Mouse (Mus musculus): Measurements from ENCODE around the gene Elmod3.

Elmod3 gene

GRCm38 (mm10) chr6:72597956-72598753 is at the start of gene Elmod3, which contains the start of gene Retsat:
Elmod3 (minus strand) TSS chr6:72598413.
Retsat (plus strand) TSS chr6:72598475.
- peak; percentile 99 for DNase-seq

- DNase-seq: peak; percentile 85
Measured at GRCm38 (mm10) chr6:72647383-72647820, 49.2 kb upstream of the Elmod3 start.

- DNase-seq: peak; percentile 83
Measured at GRCm38 (mm10) chr6:72645364-72645763, 47.2 kb upstream of the Elmod3 start.

GRCm38 (mm10) chr6:72644576-72644975 is 46.4 kb upstream of the Elmod3 start:
- DNase-seq: no peak

GRCm38 (mm10) chr6:72641218-72641954 is 43.2 kb upstream of the Elmod3 start:
- no peak for DNase-seq

- no peak for DNase-seq
Measured at GRCm38 (mm10) chr6:72636940-72637339, 38.7 kb upstream of the Elmod3 start.

GRCm38 (mm10) chr6:72635760-72636431 is 37.7 kb upstream of the Elmod3 start:
- DNase-seq: peak; percentile 85

GRCm38 (mm10) chr6:72634311-72634710 is 36.1 kb upstream of the Elmod3 start:
- no peak for DNase-seq

GRCm38 (mm10) chr6:72631700-72632099 is 33.5 kb upstream of the Elmod3 start:
- peak; percentile 34 for DNase-seq

GRCm38 (mm10) chr6:72630961-72631360 is 32.7 kb upstream of the Elmod3 start:
- no peak for DNase-seq

- DNase-seq: no peak
Measured at GRCm38 (mm10) chr6:72630370-72630769, 32.2 kb upstream of the Elmod3 start.

GRCm38 (mm10) chr6:72627276-72627675 is 29.1 kb upstream of the Elmod3 start:
- peak; percentile 29 for DNase-seq

GRCm38 (mm10) chr6:72626391-72626790 is 28.2 kb upstream of the Elmod3 start:
- no peak for DNase-seq

- DNase-seq: no peak
Measured at GRCm38 (mm10) chr6:72623661-72624402, 25.6 kb upstream of the Elmod3 start.

- DNase-seq: no peak
Measured at GRCm38 (mm10) chr6:72622917-72623316, 24.7 kb upstream of the Elmod3 start.

- no peak for DNase-seq
Measured at GRCm38 (mm10) chr6:72620920-72621319, 22.7 kb upstream of the Elmod3 start.

- DNase-seq: no peak
Measured at GRCm38 (mm10) chr6:72619734-72620532, 21.7 kb upstream of the Elmod3 start.

- DNase-seq: peak; percentile 97
Measured at GRCm38 (mm10) chr6:72616643-72617288, 18.6 kb upstream of the Elmod3 start, which contains the start of gene Tgoln1. Tgoln1 (minus strand) TSS chr6:72617000.

GRCm38 (mm10) chr6:72615561-72616375 is 17.6 kb upstream of the Elmod3 start:
- DNase-seq: no peak

GRCm38 (mm10) chr6:72615151-72615550 is 16.9 kb upstream of the Elmod3 start:
- no peak for DNase-seq

Data from retina, postnatal 1 day (tissue).